Mouse (Mus musculus) forebrain, embryonic 14.5 days (tissue): ENCODE measurements around the gene Sgce. TPM values are rescaled to one million over a fixed set of nuclear protein-coding genes. Genes with fewer than 3 reads are reported as not detected.

ENCODE experiments used
- ATAC-seq: fragments of 200-750 bp; cut with Nextera tagmentation; 2 replicates; pipeline ENCODE4 v1.8.0; 2017; ENCODE audit warnings: mild to moderate bottlenecking, moderate library complexity
- DNase-seq: peaks from one replicate; pipeline ENCODE4 v3.0.0-alpha.2; 2015; ENCODE audit warnings: low spot score
- H3K27ac ChIP-seq: fragments of 300-500 bp; sonication (generic); 2 replicates; pipeline ENCODE4 v1.5.1; 2014; ENCODE audit warnings: low read depth, mild to moderate bottlenecking, control low read depth, low read length, moderate library complexity
- H3K27me3 ChIP-seq: fragments of 300-500 bp; sonication (generic); replicated peaks from 2 replicates; pipeline ENCODE4 v1.6.1; 2014; ENCODE audit warnings: low read length, control low read depth, mixed read lengths; ENCODE audit not compliant: control insufficient read depth, insufficient read depth
- H3K36me3 ChIP-seq: fragments of 300-500 bp; sonication (generic); 2 replicates; pipeline ENCODE4 v1.6.1; 2014; ENCODE audit warnings: low read length, control low read depth; ENCODE audit not compliant: control insufficient read depth, insufficient read depth
- H3K4me1 ChIP-seq: fragments of 300-500 bp; sonication (generic); 2 replicates; pipeline ENCODE4 v1.6.1; 2014; ENCODE audit warnings: antibody characterized with exemption, low read length, control low read depth; ENCODE audit not compliant: control insufficient read depth, insufficient read depth
- H3K4me2 ChIP-seq: fragments of 300-500 bp; sonication (generic); 2 replicates; pipeline ENCODE4 v1.6.1; 2014; ENCODE audit warnings: mild to moderate bottlenecking, control low read depth, low read length
- H3K4me3 ChIP-seq: fragments of 300-500 bp; sonication (generic); 2 replicates; pipeline ENCODE4 v1.5.1; 2014; ENCODE audit warnings: low read depth, low read length, control low read depth
- H3K9ac ChIP-seq: fragments of 300-500 bp; sonication (generic); 2 replicates; pipeline ENCODE4 v1.6.1; 2014; ENCODE audit warnings: mild to moderate bottlenecking, low read length, control low read depth, moderate library complexity
- H3K9me3 ChIP-seq: fragments of 300-500 bp; sonication (generic); replicated peaks from 2 replicates; pipeline ENCODE4 v1.6.1; 2016; ENCODE audit warnings: low read length, control low read depth, mixed read lengths; ENCODE audit not compliant: control insufficient read depth
- WGBS: fragments of 180-500 bp; shearing (Covaris S2); extraction: QIAGEN DNeasy Blood & Tissue Kit; methylation state at CpG from one replicate; pipeline ENCODE4 v1.1.7; 2014; 5-methylcytosine and 5-hydroxymethylcytosine counted together
- polyA plus RNA-seq: library from polyadenylated mRNA; unstranded; fragments of >200 nt; fragmentation: Nextera tagmentation; extraction: Ambion mirVana; gene quantifications from 2 replicates; pipeline ENCODE4 v1.2.1, GENCODE M21; 2014

The Sgce gene
- polyA plus RNA-seq, 1 experiment from 2014 or later: 48.0 TPM

DNA sequence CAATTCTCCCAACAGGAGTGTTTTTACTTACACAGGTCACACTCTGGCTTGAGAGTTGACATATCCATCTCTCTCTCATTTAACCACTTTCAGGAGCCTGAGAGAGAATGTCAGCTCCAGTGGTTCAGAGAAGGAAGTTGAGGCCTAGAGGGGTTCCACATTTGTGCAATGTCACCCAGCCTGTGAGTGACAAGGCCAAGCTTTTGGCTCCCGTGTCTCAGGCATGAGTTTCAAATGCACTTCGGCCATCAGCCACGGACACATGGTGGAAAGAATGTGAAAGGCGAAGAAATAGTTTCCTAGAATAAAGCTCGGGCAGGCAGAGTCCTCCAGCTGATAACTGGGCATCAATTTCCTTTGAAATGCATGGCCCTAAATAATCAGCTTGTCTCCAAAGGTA lies 40.6 kb downstream of the Sgce start:
- Histone ChIP-seq H3K4me1 (no peaks in the 10 kb centered on the region), H3K9me3 (no peaks in the 10 kb centered on the region), H3K27ac (no peak overlapping the region), H3K27me3 (no peaks in the 10 kb centered on the region), H3K36me3 (peaks cover 15% of the 10 kb centered on the region; the same call in 1 of the 2 replicates), H3K4me2 (no peak overlapping the region), H3K4me3 (no peak overlapping the region), H3K9ac (no peak overlapping the region)
- no peak for ATAC-seq
- WGBS: 92% methylated on average over 5 of the region's 5 CpGs
- no peak for DNase-seq

GRCm38 (mm10) chr6:4703908-4704307 lies 43.1 kb downstream of the Sgce start:
- 81% methylated on average over 7 of the region's 7 CpGs for WGBS
- H3K27me3 ChIP-seq: no peaks in the 10 kb centered on the region
- no peak overlapping the region for H3K4me2 ChIP-seq
- no peak overlapping the region for H3K27ac ChIP-seq
- DNase-seq (no peak), ATAC-seq (no peak)
- no peak overlapping the region for H3K4me3 ChIP-seq
- H3K36me3 ChIP-seq: peaks cover 11% of the 10 kb centered on the region; the same call in 1 of the 2 replicates
- H3K9ac ChIP-seq: no peak overlapping the region
- no peaks in the 10 kb centered on the region for H3K9me3 ChIP-seq
- no peaks in the 10 kb centered on the region for H3K4me1 ChIP-seq

DNA sequence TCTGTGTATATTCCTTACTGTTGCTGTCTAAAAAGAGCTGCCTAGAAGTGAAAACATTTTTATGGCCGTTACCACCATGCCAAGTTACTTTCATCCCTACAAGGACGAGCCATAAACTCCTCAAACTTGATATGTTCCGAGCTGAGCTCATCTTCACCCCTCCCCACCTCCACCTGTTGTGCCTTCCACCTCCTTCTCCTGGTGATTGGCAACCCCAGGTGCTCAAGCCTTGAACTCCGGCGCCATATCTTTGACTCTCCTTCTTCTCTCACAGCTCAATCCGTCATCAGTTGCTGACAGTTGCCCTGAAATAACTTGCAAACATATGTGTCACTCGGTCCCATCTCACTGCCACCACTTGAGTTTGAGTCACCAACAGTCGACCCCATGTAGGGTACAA lies 45.4 kb downstream of the Sgce start:
- ATAC-seq (no peak), DNase-seq (no peak)
- no peaks in the 10 kb centered on the region for H3K27me3 ChIP-seq
- H3K9ac ChIP-seq: no peak overlapping the region
- 90% methylated on average over 8 of the region's 8 CpGs for WGBS
- H3K36me3 ChIP-seq: 0 out of 2 replicates have a peak, but pooled peaks cover 6% of the 10 kb centered on the region
- no peak overlapping the region for H3K4me2 ChIP-seq
- H3K9me3 ChIP-seq: no peaks in the 10 kb centered on the region
- H3K27ac ChIP-seq: no peak overlapping the region
- no peak overlapping the region for H3K4me3 ChIP-seq
- H3K4me1 ChIP-seq: no peaks in the 10 kb centered on the region

- Histone ChIP-seq H3K4me2 (no peak overlapping the region), H3K4me3 (no peak overlapping the region), H3K4me1 (no peaks in the 10 kb centered on the region), H3K9ac (no peak overlapping the region), H3K27me3 (no peaks in the 10 kb centered on the region), H3K27ac (no peak overlapping the region), H3K36me3 (peaks cover 8% of the 10 kb centered on the region; the same call in 1 of the 2 replicates), H3K9me3 (no peaks in the 10 kb centered on the region)
- WGBS: 59% methylated on average over 3 of the region's 3 CpGs
- DNase-seq: no peak
- no peak for ATAC-seq
Measured at GRCm38 (mm10) chr6:4695778-4696177, 51.2 kb downstream of the Sgce start.

DNA sequence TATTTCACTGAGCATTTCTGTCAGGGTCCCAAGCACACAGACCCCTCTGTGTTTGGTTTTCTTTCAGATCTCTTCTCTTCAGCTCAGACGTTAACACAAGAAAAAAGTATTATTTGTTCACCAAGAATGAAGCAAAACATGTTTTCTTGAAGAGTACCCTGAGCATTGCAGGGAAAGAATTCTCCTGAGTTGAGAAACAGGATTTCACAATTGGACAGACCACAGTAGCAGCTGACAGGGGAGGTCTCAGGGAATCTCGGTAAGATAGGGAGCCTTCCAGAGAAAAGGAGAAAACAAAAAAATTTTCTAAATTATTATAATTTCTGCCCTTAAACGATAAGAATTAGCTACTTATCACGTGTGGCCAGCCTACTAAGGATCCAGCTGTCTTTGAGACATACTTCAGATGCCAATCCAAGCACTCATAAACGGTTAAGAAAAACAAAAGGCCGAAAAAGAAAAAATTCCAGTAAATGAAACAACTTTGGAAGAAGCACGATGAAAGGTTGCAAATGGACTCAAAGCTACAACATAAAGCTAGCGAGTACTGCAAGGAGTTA lies 52.3 kb downstream of the Sgce start:
- ATAC-seq: no peak
- Histone ChIP-seq H3K27me3 (no peaks in the 10 kb centered on the region), H3K9ac (no peak overlapping the region), H3K4me2 (no peak overlapping the region), H3K36me3 (peaks cover 13% of the 10 kb centered on the region; the same call in 1 of the 2 replicates), H3K27ac (no peak overlapping the region), H3K4me3 (no peak overlapping the region), H3K4me1 (no peaks in the 10 kb centered on the region), H3K9me3 (no peaks in the 10 kb centered on the region)
- 71% methylated on average over 8 of the region's 8 CpGs for WGBS
- DNase-seq: no peak

- DNase-seq (no peak), ATAC-seq (no peak)
- H3K9ac ChIP-seq: no peak overlapping the region
- H3K9me3 ChIP-seq: no peaks in the 10 kb centered on the region
- H3K4me2 ChIP-seq: no peak overlapping the region
- H3K27me3 ChIP-seq: no peaks in the 10 kb centered on the region
- no peak overlapping the region for H3K4me3 ChIP-seq
- H3K36me3 ChIP-seq: peaks cover 16% of the 10 kb centered on the region; the same call in 1 of the 2 replicates
- H3K4me1 ChIP-seq: no peaks in the 10 kb centered on the region
- WGBS: 50% methylated on average over 10 of the region's 10 CpGs
- H3K27ac ChIP-seq: no peak overlapping the region
Measured at GRCm38 (mm10) chr6:4693544-4693943, 53.5 kb downstream of the Sgce start.

- H3K27ac ChIP-seq: no peak overlapping the region
- H3K9me3 ChIP-seq: no peaks in the 10 kb centered on the region
- no peaks in the 10 kb centered on the region for H3K27me3 ChIP-seq
- H3K36me3 ChIP-seq: peaks cover 16% of the 10 kb centered on the region; the same call in 1 of the 2 replicates
- no peak overlapping the region for H3K9ac ChIP-seq
- H3K4me2 ChIP-seq: no peak overlapping the region
- ATAC-seq (no peak), DNase-seq (no peak)
- H3K4me1 ChIP-seq: no peaks in the 10 kb centered on the region
- no peak overlapping the region for H3K4me3 ChIP-seq
- 85% methylated on average over 4 of the region's 4 CpGs for WGBS
Measured at GRCm38 (mm10) chr6:4690438-4690837, 56.6 kb downstream of the Sgce start.

DNA sequence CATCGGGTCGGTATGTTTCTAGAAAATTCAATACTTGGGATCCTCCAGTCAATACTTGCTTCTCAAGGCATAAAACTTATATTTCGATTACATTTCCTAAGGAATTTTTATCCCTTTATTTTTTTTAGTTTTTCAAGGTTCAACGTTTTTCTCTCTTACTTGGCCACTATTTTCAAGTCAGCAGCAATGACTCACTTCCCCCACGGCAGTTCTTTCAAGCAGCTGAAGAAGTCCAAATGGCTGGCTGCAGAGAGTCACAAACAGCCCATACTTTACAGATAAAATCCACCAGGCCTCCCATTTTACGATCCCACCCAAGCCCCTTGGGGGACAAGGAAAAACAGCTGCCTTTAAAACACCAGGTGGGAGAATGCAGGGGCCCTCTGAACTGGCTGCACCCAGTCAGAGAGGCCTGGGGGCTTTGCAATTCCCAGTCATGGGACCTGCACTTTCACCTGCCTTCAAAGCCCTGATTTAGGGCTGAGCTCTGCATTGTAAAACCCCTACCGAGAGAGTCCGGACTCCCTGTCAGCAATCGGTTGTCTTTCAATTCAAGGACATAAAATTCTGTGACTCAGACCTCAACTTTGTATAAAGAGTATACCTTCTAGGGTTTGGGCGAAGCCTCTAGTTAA lies 62.2 kb downstream of the Sgce start:
- no peak overlapping the region for H3K27ac ChIP-seq
- DNase-seq: no peak
- H3K9ac ChIP-seq: no peak overlapping the region
- peaks cover 2% of the 10 kb centered on the region; the same call in 1 of the 2 replicates for H3K4me1 ChIP-seq
- WGBS: 75% methylated on average over 10 of the region's 10 CpGs
- H3K27me3 ChIP-seq: no peaks in the 10 kb centered on the region
- H3K9me3 ChIP-seq: no peaks in the 10 kb centered on the region
- no peak overlapping the region for H3K4me3 ChIP-seq
- H3K36me3 ChIP-seq: peaks cover 3% of the 10 kb centered on the region; the same call in 1 of the 2 replicates
- ATAC-seq: no peak
- no peak overlapping the region for H3K4me2 ChIP-seq

- no peak overlapping the region for H3K9ac ChIP-seq
- DNase-seq (no peak), ATAC-seq (no peak)
- H3K36me3 ChIP-seq: no peaks in the 10 kb centered on the region; the same call in 1 of the 2 replicates
- WGBS: 86% methylated on average over 4 of the region's 4 CpGs
- H3K4me1 ChIP-seq: peaks cover 4% of the 10 kb centered on the region; the same call in 1 of the 2 replicates
- no peaks in the 10 kb centered on the region for H3K9me3 ChIP-seq
- H3K4me2 ChIP-seq: no peak overlapping the region
- H3K27me3 ChIP-seq: no peaks in the 10 kb centered on the region
- H3K4me3 ChIP-seq: no peak overlapping the region
- H3K27ac ChIP-seq: peak overlapping the region; percentile 44
Measured at GRCm38 (mm10) chr6:4680576-4680975, 66.4 kb downstream of the Sgce start.
